Mouse (Mus musculus) fat pad, adult 2 months (tissue): Measurements from ENCODE around the gene Spice1.

Experiments
- DNase-seq: peaks from one replicate; pipeline ENCODE4 v3.0.0-alpha.2; 2011; ENCODE audit warnings: low read depth, low spot score; ENCODE audit errors: extremely low read depth

Gene Spice1

DNA sequence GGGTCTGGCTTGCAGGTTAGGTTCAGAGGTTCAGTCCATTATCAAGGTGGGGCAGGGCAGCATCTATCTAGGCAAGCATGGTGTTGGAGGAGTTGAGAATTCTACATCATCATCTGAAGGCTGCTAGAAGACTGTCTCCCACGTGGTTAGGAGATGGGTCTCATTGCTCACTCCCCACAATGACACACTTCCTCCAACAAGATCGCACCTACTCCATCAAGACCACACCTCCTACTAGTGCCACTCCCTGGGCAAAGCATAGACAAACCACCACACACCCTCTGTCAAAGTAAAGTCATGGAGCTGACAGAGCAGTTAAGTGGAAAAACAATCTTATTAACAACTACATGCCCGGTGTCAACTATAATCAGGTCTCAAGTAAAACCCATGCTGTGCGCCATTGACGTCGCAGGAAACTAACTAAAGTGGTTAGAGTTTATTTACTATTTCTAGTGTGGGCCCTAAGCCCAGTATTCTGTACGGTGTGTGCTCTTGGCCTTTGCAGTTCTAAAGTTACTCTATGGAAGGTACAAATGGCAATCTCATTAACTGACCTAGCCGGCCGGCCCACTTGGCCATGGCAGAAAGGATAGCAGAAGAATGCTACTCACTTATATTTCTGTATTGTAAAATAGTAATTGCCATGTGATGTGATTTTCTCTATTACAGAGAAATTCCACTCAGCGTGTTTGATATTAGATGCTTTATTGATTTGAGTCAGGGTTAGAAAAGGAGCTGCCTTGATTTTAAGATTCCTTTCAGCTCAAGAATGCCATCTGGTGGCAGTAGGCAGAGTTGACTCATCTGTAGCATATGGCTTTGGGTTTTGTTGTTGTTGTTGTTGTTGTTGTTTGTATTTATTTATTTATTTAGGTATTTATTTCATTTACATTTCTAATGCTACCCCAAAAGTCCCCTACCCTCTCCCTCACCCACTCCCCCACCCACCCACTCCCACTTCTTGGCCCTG, 15.3 kb downstream of the Spice1 start:
- DNase-seq = no peak

GRCm38 (mm10) chr16:44365522-44365921, 18.6 kb downstream of the Spice1 start:
- DNase-seq = no peak

- no peak for DNase-seq
Measured at GRCm38 (mm10) chr16:44375459-44375858, 28.5 kb downstream of the Spice1 start.

- no peak for DNase-seq
Measured at GRCm38 (mm10) chr16:44380006-44380405, 33.1 kb downstream of the Spice1 start.

DNA sequence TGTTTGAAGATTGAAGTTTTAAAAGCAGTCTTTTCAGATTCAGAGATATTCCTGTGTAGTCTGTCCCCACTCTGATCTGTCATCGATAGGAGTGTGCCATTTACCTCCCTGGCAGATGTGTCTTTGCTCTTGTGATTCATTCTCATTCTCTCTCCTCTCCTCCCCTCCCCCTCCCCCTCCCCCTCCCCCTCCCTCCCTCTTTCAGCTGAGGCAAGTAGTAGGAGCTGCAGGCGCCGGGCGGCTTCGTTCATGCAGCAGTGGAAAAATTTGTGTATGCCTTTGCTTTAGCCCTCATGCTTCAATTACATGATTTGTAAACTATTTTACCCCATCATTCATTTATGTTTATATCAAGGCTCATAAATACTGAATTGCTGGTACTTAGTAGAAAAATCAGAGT, 34.7 kb downstream of the Spice1 start:
- no peak for DNase-seq

DNA sequence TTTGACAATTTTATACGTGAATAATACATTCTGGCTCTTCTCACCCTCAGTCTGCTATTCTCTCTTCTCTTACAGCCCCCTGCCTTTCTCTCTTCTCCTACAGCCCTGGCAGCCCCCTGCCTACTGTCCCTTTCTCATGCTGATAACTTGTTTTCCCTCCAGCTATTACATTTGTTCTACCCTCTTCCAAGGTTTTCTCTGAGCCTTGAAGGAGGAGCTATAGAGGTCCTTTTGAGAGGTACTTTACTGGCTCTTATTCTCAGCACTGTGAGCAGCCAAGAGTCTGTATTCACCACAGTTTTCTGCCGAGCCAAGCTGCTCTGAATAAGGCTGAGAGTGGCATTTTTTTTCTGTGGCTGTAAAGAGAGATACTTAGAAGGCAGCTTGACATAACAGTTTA, 36.6 kb downstream of the Spice1 start:
- DNase-seq = no peak

DNA sequence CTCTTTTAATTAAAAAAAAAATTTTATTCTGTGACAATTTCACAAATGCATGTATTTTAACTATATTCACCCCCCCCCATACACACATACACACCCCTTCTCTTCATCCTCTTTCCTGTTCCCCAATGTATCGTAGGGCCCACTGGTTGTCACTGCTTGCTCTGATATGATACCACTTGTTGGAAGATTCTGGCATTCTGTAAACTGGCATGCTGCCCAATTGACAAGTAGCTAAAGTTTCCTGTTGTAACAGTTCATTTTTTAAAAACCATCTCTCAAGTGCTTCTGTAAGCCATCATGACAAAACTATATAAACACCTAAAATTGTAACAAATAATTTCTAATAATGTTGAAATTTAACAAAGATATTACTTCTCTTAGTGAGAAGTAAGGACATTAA, 37.3 kb downstream of the Spice1 start:
- no peak for DNase-seq

DNA sequence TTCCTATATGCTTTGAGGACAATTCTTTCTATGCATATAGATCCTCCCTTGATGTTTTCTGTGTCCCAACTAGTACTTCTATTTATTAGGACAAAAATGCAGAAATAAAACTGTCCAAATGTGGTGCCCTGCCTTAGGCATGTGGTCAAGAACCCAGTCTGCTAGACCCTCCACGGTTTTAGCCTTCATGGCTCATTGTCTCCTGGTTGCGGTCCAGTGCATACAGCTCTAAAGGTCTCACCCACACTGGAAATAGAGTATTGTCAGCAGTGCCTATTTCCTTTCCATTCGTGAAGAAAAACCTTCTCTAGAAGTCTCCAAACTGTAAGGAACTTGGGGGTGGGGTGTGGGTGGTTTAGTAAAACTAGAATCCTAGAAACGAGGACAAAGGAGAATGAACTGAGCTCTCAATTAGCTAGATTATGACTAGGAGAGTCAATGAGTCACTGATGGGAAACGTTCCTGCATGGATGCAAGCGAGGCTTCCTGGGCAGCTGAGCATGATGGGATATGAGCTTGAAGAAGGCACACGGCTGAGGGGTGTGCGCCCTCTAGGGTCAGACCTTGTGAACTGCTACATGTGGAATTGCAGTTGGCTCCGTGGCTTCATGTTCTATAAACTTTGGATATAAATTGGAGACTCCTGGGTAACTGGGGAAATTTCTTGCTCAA, 45.1 kb downstream of the Spice1 start:
- no peak for DNase-seq

GRCm38 (mm10) chr16:44394577-44395243, 47.8 kb downstream of the Spice1 start, which contains the start of gene Cfap44:
Gene Cfap44 (plus strand): TSS chr16:44394796.
- DNase-seq = no peak

DNA sequence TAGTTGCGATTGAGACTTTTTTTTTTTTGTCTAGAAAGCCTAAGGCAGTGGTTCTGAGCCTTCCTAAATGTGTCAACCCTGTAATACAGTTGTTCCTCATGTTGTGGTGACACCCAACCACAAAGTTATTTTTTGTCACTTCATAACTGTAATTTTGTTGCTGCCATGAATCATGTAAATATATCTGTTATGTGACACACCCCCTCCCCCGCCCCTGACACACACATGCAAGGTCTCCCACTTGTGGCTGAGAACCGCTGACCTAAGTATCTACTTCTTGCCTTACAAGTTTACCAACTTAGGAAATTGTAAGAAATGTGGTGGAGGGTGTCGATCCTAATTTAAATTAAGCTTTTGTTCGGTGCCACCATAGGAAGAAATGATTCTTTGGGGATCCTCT, 58.0 kb downstream of the Spice1 start:
- no peak for DNase-seq

DNA sequence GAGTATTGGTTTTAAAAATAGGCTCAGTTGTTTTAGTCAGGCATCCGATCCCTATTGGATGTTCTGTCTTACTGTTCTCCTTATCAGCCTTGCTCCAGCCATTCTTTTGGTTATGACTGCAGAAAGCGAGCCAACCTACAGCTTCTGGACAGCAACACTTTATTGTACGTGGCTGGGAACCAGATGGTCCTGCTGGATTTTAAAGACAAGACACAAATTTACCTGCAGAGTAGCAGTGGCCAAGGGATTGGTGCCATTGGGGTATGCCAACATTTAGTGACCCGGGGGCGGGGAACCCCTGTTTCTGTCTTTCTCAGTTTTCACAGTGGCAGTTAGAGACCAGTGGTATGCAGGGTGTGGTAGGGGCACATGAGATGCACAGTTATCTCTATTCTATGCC, 60.3 kb downstream of the Spice1 start:
- no peak for DNase-seq

- DNase-seq = no peak
Measured at GRCm38 (mm10) chr16:44408290-44408689, 61.4 kb downstream of the Spice1 start.

- DNase-seq = no peak
Measured at GRCm38 (mm10) chr16:44410176-44410575, 63.3 kb downstream of the Spice1 start.

GRCm38 (mm10) chr16:44417596-44417995, 70.7 kb downstream of the Spice1 start:
- no peak for DNase-seq

DNA sequence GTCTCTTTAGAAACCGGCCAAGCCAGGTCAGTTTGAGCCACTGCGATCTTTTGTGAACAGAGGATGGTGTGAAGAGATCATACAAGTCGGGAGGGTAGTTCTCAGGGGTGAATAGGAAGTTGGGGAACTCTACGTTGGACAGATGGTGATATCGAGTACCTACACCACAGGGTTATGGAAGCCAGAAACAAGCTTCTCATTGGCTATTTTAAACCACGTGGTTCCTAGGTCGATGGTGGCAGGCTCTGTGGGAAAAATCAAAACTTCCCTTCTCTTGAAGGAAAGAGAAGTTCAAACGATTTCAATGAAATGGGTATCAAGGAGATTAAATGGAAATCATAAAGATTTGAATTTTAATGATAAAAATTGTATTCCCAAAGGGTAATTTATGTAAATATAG, 74.8 kb downstream of the Spice1 start:
- DNase-seq = no peak

- no peak for DNase-seq
Measured at GRCm38 (mm10) chr16:44423499-44423898, 76.6 kb downstream of the Spice1 start.

GRCm38 (mm10) chr16:44428456-44428855, 81.5 kb downstream of the Spice1 start:
- no peak for DNase-seq

DNA sequence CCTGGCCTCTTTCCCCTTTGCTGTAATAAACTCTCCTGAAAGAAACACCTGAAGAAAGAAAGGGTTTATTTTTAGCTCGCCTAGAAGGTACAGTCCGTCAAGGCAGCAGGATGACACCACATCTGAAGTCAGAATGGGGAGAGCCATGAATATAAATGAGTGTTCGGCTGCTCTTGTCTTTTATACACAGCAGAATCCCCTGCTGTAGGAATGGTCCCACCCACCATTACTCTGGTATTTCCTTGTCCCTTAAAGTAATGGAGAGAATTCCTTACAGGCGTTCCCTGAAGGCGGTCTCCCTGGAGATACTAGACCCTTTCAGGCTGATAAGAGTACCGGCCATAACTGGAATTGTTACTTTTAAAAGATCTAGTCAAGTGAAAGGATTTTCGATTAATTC, 83.1 kb downstream of the Spice1 start:
- no peak for DNase-seq

DNA sequence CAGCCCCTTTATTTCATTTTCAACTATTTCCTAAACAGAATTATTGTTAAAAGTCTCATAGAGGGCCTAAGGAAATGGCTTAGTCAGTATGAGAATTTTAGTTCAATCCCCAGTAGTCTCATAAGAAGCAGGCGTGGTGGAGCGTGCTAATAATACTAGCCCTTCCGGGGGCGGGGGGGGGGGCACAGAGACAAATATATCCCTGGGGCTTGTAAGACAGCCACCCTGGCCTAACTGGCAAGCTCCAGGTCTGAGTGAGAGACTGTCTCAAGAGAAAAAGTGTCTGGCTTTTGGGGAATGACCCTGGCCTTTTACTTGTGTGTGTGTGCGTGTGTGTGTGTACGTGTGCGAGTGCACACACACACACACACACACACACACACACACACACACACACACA, 88.0 kb downstream of the Spice1 start:
- no peak for DNase-seq

DNA sequence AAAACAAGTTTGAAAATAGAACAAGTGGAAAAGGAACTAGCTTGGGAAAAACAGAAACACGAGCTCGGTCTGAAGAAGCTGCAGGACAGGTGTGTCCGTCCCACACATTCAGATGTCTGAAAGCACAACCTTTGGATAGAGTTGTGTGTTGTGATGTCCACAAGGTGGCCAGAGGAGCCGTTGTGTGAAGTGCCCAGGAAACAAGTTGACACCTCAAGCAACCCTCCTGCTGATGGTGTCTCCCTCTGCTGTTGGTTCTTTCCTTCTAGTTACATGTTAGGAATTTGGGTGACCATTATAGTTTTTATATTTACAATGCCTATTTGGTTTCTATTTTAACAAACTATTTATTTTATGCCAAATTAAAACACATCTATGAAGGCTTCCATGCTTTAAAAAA, 88.6 kb downstream of the Spice1 start:
- DNase-seq = no peak
